Mouse (Mus musculus) kidney, postnatal 0 days (tissue): ENCODE measurements at regions not wholly inside any gene's neighbourhood (a gene's known extent, or its start where the extent isn't known, plus 50 kb on each side); places are given as distances from the start of the nearest gene placed in this dataset.

Experiments used
- ATAC-seq: fragments of 200-750 bp; cut with Nextera tagmentation; replicated peaks from 2 replicates; pipeline ENCODE4 v1.8.0; 2017; ENCODE audit warnings: low read depth, moderate number of reproducible peaks, moderate TSS enrichment, moderate library complexity; ENCODE audit not compliant: low FRiP score
- DNase-seq: peaks from one replicate; pipeline ENCODE4 v3.0.0-alpha.2; 2016; ENCODE audit warnings: low spot score
- H3K27ac ChIP-seq: fragments of 300-500 bp; sonication (generic); 2 replicates; pipeline ENCODE4 v1.5.1; 2014; ENCODE audit warnings: mild to moderate bottlenecking
- H3K27me3 ChIP-seq: fragments of 300-500 bp; sonication (generic); 2 replicates; pipeline ENCODE4 v1.6.1; 2014; ENCODE audit warnings: low read length, mixed read lengths; ENCODE audit not compliant: insufficient read depth
- H3K36me3 ChIP-seq: fragments of 300-500 bp; sonication (generic); 2 replicates; pipeline ENCODE4 v1.6.1; 2014; ENCODE audit warnings: low read length, mixed read lengths; ENCODE audit not compliant: insufficient read depth
- H3K4me1 ChIP-seq: fragments of 300-500 bp; sonication (generic); replicated peaks from 2 replicates; pipeline ENCODE4 v1.6.1; 2014; ENCODE audit warnings: antibody characterized with exemption, low read length, mixed read lengths; ENCODE audit not compliant: insufficient read depth
- H3K4me2 ChIP-seq: fragments of 300-500 bp; sonication (generic); 2 replicates; pipeline ENCODE4 v1.6.1; 2014; ENCODE audit warnings: mild to moderate bottlenecking, low read length, moderate library complexity, mixed read lengths
- H3K4me3 ChIP-seq: fragments of 300-500 bp; sonication (generic); replicated peaks from 2 replicates; pipeline ENCODE4 v1.5.1; 2014; ENCODE audit warnings: low read depth, low read length
- H3K9ac ChIP-seq: fragments of 300-500 bp; sonication (generic); 2 replicates; pipeline ENCODE4 v1.6.1; 2014; ENCODE audit warnings: low read depth, low read length
- H3K9me3 ChIP-seq: fragments of 300-500 bp; sonication (generic); replicated peaks from 2 replicates; pipeline ENCODE4 v1.6.1; 2016; ENCODE audit warnings: low read length, inconsistent platforms, mixed read lengths
- CTCF ChIP-seq: IDR thresholded peaks from 2 replicates; pipeline ENCODE4 v1.5.1; 2016; ENCODE audit warnings: antibody characterized with exemption, low read depth, mild to moderate bottlenecking, moderate library complexity
- WGBS: fragments of 180-500 bp; shearing (Covaris S2); extraction: QIAGEN DNeasy Blood & Tissue Kit; methylation state at CpG from one replicate; pipeline ENCODE4 v1.1.7; 2014; 5-methylcytosine and 5-hydroxymethylcytosine counted together

GRCm38 (mm10) chr2:95232135-95232772 is 794.3 kb upstream of the Api5 start:
- Histone ChIP-seq H3K4me2 (peak overlapping the region; percentile 34), H3K9ac (no peak overlapping the region), H3K36me3 (no peaks in the 10 kb centered on the region), H3K27ac (no peak overlapping the region), H3K9me3 (no peaks in the 10 kb centered on the region), H3K4me3 (no peak overlapping the region), H3K27me3 (no peaks in the 10 kb centered on the region), H3K4me1 (no peaks in the 10 kb centered on the region)
- 2% methylated on average over 15 of the region's 15 CpGs for WGBS
- ATAC-seq (peak; percentile 93), DNase-seq (peak; percentile 88)
- TF ChIP-seq CTCF: peak; percentile 87

- Histone ChIP-seq H3K4me2 (no peak overlapping the region), H3K27ac (no peak overlapping the region), H3K27me3 (no peaks in the 10 kb centered on the region), H3K4me1 (no peaks in the 10 kb centered on the region), H3K9me3 (no peaks in the 10 kb centered on the region), H3K9ac (no peak overlapping the region), H3K36me3 (no peaks in the 10 kb centered on the region), H3K4me3 (no peak overlapping the region)
- DNase-seq (no peak), ATAC-seq (no peak)
- TF ChIP-seq CTCF: no peak
- 25% methylated on average over 9 of the region's 9 CpGs for WGBS
These were observed 793.8 kb upstream of the Api5 start for GRCm38 (mm10) chr2:95231739-95232134.

GRCm38 (mm10) chr2:95229386-95229785 is 791.5 kb upstream of the Api5 start:
- Histone ChIP-seq H3K4me2 (no peak overlapping the region), H3K36me3 (no peaks in the 10 kb centered on the region), H3K9me3 (no peaks in the 10 kb centered on the region), H3K9ac (no peak overlapping the region), H3K27me3 (no peaks in the 10 kb centered on the region), H3K27ac (no peak overlapping the region), H3K4me3 (no peak overlapping the region), H3K4me1 (no peaks in the 10 kb centered on the region)
- TF ChIP-seq CTCF: no peak
- ATAC-seq (no peak), DNase-seq (no peak)
- 82% methylated on average over 2 of the region's 2 CpGs for WGBS

- no peak overlapping the region for H3K27ac ChIP-seq
- no peaks in the 10 kb centered on the region for H3K9me3 ChIP-seq
- H3K27me3 ChIP-seq: no peaks in the 10 kb centered on the region
- H3K4me2 ChIP-seq: no peak overlapping the region
- no peaks in the 10 kb centered on the region for H3K4me1 ChIP-seq
- WGBS: 6% methylated on average over 4 of the region's 4 CpGs
- H3K36me3 ChIP-seq: no peaks in the 10 kb centered on the region
- H3K4me3 ChIP-seq: no peak overlapping the region
- H3K9ac ChIP-seq: no peak overlapping the region
- ATAC-seq: no peak
- TF ChIP-seq CTCF: no peak
- peak; percentile 68 for DNase-seq
These were observed 772.4 kb upstream of the Api5 start for GRCm38 (mm10) chr2:95210216-95210941.
